Mouse (Mus musculus) testis, adult 2 months (tissue): ENCODE data around the gene Srrm1.

Experiments used
- CTCF ChIP-seq: fragments of 200-500 bp; IDR thresholded peaks from 2 replicates; pipeline ENCODE4 v1.5.1; 2012; ENCODE audit warnings: low read depth, mild to moderate bottlenecking, inconsistent platforms, low read length, moderate library complexity; ENCODE audit not compliant: control insufficient read depth, insufficient read depth, insufficient replicate concordance
- POLR2A ChIP-seq: fragments of 200-500 bp; IDR thresholded peaks from 2 replicates; pipeline ENCODE4 v1.6.1; 2012; ENCODE audit warnings: low read depth, mild to moderate bottlenecking, inconsistent platforms, low read length, moderate library complexity; ENCODE audit not compliant: control insufficient read depth

GRCm38 (mm10) chr4:135286833-135287395 is 66.2 kb downstream of the Srrm1 start:
- TF ChIP-seq CTCF: no peak
- TF ChIP-seq POLR2A: no peak
